ENCODE assay signal across 9 mouse cellular contexts in genomic region chr8:83290176-83290575, GRCm38 (mm10). TPM values are rescaled to one million over a fixed set of nuclear protein-coding genes. Genes with fewer than 3 reads are reported as not detected.
DNase-seq lines count a peak whose midpoint lies in the region; ATAC-seq lines count a peak whose summit lies in the region.
"Had no signal": no experiment of that assay in that cellular context is flagged by ENCODE, and none has a peak within 500 bp of the region (broad histone marks: within the 10 kb centered on the region; RNA-seq: fewer than 3 reads in every experiment).

Ucp1 (plus strand) TSS chr8:83290352.

- no peaks in the 10 kb centered on the region for H3K9me3 ChIP-seq in kidney, embryonic 15.5 days (replicated peaks)
- H3K9me3 ChIP-seq in forebrain, embryonic 12.5 days: no peaks in the 10 kb centered on the region
- H3K9me3 ChIP-seq in limb, embryonic 10.5 days (replicated peaks): no peaks in the 10 kb centered on the region
- H3K9me3 ChIP-seq in stomach, embryonic 16.5 days (replicated peaks; ENCODE audit: control insufficient read depth, low read length): no peaks in the 10 kb centered on the region

- peak within 1 kb of the TSS; percentile 37 for H3K4me3 ChIP-seq in kidney, embryonic 15.5 days (replicated peaks)
- H3K4me3 ChIP-seq in forebrain, embryonic 12.5 days (replicated peaks): peak within 1 kb of the TSS; percentile 19
- peak within 1 kb of the TSS; percentile 43 for H3K4me3 ChIP-seq in limb, embryonic 10.5 days
- peak within 1 kb of the TSS; percentile 23 for H3K4me3 ChIP-seq in stomach, embryonic 16.5 days (replicated peaks; ENCODE audit: low read length)

- H3K27me3 ChIP-seq in kidney, embryonic 15.5 days: peaks cover 23% of the 10 kb centered on the region
- H3K27me3 ChIP-seq in forebrain, embryonic 12.5 days: peaks cover 30% of the 10 kb centered on the region
- H3K27me3 ChIP-seq in limb, embryonic 10.5 days (ENCODE audit: low read depth, poor library complexity, severe bottlenecking): peaks cover 45% of the 10 kb centered on the region
- peaks cover 17% of the 10 kb centered on the region; the same call in 1 of the 2 replicates for H3K27me3 ChIP-seq in stomach, embryonic 16.5 days (ENCODE audit: control insufficient read depth, insufficient read depth, low read length)

- no peaks in the 10 kb centered on the region for H3K36me3 ChIP-seq in kidney, embryonic 15.5 days
- H3K36me3 ChIP-seq in forebrain, embryonic 12.5 days (replicated peaks): no peaks in the 10 kb centered on the region
- no peaks in the 10 kb centered on the region for H3K36me3 ChIP-seq in limb, embryonic 10.5 days
- H3K36me3 ChIP-seq in stomach, embryonic 16.5 days (ENCODE audit: control insufficient read depth, insufficient read depth, low read length): no peaks in the 10 kb centered on the region

- H3K9ac ChIP-seq in kidney, embryonic 15.5 days: no peak within 1 kb of the TSS
- H3K9ac ChIP-seq in forebrain, embryonic 12.5 days: no peak within 1 kb of the TSS
- no peak within 1 kb of the TSS for H3K9ac ChIP-seq in stomach, embryonic 16.5 days (ENCODE audit: low read length)

- 2% methylated on average over 20 of the region's 20 CpGs for WGBS in kidney, embryonic 15.5 days
- 3% methylated on average over 20 of the region's 20 CpGs for WGBS in forebrain, embryonic 12.5 days
- 5% methylated on average over 20 of the region's 20 CpGs for WGBS in limb, embryonic 10.5 days
- WGBS in stomach, embryonic 16.5 days: 2% methylated on average over 20 of the region's 20 CpGs

- no peak for DNase-seq in kidney, adult 8-10 months
- peak; percentile 48 for DNase-seq in adrenal gland, adult 2 months
- peak; percentile 41 for DNase-seq in limb, embryonic 10.5 days (ENCODE audit: low spot score)
- DNase-seq in thymus, postnatal 36 days: no peak

- H3K27ac ChIP-seq in kidney, embryonic 15.5 days: no peak within 1 kb of the TSS
- no peak within 1 kb of the TSS for H3K27ac ChIP-seq in forebrain, embryonic 12.5 days
- H3K27ac ChIP-seq in limb, embryonic 10.5 days: no peak within 1 kb of the TSS
- no peak within 1 kb of the TSS for H3K27ac ChIP-seq in stomach, embryonic 16.5 days (ENCODE audit: low read length)
- H3K27ac ChIP-seq: macrophage had no signal

- H3K4me1 ChIP-seq in kidney, embryonic 15.5 days: peaks cover 9% of the 10 kb centered on the region
- H3K4me1 ChIP-seq in forebrain, embryonic 12.5 days: peaks cover 6% of the 10 kb centered on the region; the same call in 1 of the 2 replicates
- H3K4me1 ChIP-seq in limb, embryonic 10.5 days: peaks cover 13% of the 10 kb centered on the region
- H3K4me1 ChIP-seq in stomach, embryonic 16.5 days (ENCODE audit: control insufficient read depth, insufficient read depth, low read length): no peaks in the 10 kb centered on the region

- no peak; the same call in 1 of the 2 replicates for ATAC-seq in kidney, embryonic 15.5 days (replicated peaks; ENCODE audit: low FRiP score)
- no peak for ATAC-seq in forebrain, embryonic 12.5 days (ENCODE audit: low FRiP score)
- ATAC-seq in stomach, embryonic 16.5 days (ENCODE audit: insufficient read depth, low FRiP score): 0 out of 2 replicates have a peak, but pooled peaks have one; percentile 40
- no peak for ATAC-seq in frontal cortex, adult (ENCODE audit: low TSS enrichment)

- H3K4me2 ChIP-seq in kidney, embryonic 15.5 days: peak within 1 kb of the TSS; percentile 61
- H3K4me2 ChIP-seq in forebrain, embryonic 12.5 days: peak within 1 kb of the TSS; percentile 49
- peak within 1 kb of the TSS; percentile 50 for H3K4me2 ChIP-seq in stomach, embryonic 16.5 days (ENCODE audit: low read depth, low read length)

RNA-seq across cellular contexts. Expression of gene Ucp1, which starts in this region (rescaled TPM):
- polyA plus RNA-seq in kidney, embryonic 15.5 days (2015; fragmentation: Nextera tagmentation; extraction: Ambion mirVana): not detected in 2 replicates
- total RNA-seq in adrenal gland, adult 2 months (2021): 1,000 to 10,000 TPM; 1,236 to 2,173 TPM
- 551 and 1,129 TPM in 2 replicates for polyA plus RNA-seq in adrenal gland, adult 2 months (2012; rRNA removed)
- not detected in 2 replicates for polyA plus RNA-seq in forebrain, embryonic 12.5 days (2016; fragmentation: Nextera tagmentation; extraction: Ambion mirVana)
- polyA plus RNA-seq in limb, embryonic 10.5 days (2016; fragmentation: Nextera tagmentation; extraction: Ambion mirVana): not detected in 2 replicates
- polyA plus RNA-seq in stomach, embryonic 16.5 days (2015; fragmentation: Nextera tagmentation; extraction: Ambion mirVana): not detected in 2 replicates
- polyA plus RNA-seq: macrophage had no signal

Comparison
In these comparisons a context has a peak if more than half of its experiments do, and no peak if none do; other contexts are left out.
1. RNA of gene Ucp1 (polyA plus RNA-seq): 551 to 1,129 TPM in adrenal gland, adult 2 months; not detected in forebrain, embryonic 12.5 days, not detected in stomach, embryonic 16.5 days, not detected in kidney, embryonic 15.5 days and not detected in limb, embryonic 10.5 days; every median in the first group is over 100 times any median in the second.
2. Peak in DNase-seq and H3K4me3 ChIP-seq in limb, embryonic 10.5 days; RNA of the gene not detected or under 1 TPM.
3. Peak in ATAC-seq, H3K4me3 ChIP-seq and H3K4me2 ChIP-seq in stomach, embryonic 16.5 days; RNA of the gene not detected or under 1 TPM.
4. Peak in every context shown above with its lines, with median percentiles within 50 percentile points of each other: H3K4me2 ChIP-seq and H3K4me3 ChIP-seq.